Mouse (Mus musculus): ENCODE measurements around the gene Camk2d. TPM values are rescaled to one million over a fixed set of nuclear protein-coding genes. Genes with fewer than 3 reads are reported as not detected.

Gene Camk2d
- total and polyA plus RNA-seq, 3 experiments = 0.07 to 0.35 TPM; not detected in 1

DNA sequence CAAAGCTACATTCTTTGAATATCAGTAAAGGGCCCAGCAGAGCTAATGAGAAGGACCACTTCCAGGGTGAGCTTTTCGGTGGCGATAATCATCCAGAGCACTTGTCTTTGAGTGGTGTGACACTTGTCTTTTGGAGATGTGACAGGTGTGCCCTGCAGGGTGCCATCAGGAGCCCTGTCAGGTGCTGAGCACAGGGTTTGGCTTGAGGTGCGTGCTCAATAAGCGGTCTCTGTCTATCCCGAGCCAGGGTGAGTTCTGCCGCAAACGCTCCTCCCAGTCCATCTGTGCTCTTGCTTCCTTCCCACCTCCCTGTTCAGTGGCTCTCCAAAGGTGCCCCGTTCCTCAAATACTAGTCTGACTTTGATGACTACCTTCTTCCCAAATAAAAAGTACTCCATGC is 35.5 kb downstream of the Camk2d start:
- H3K4me3 ChIP-seq (ENCODE audit: control insufficient read depth in 1 of 2, insufficient read depth in 1 of 2, low read depth in 2 of 2, low read length in 2 of 2) = no peak overlapping the region
- DNase-seq (ENCODE audit: low read depth, low spot score) = no peak
- H3K27me3 ChIP-seq (ENCODE audit: control insufficient read depth in 1 of 2, insufficient read depth in 2 of 2, low read length in 2 of 2) = no peaks in the 10 kb centered on the region
- TF ChIP-seq MYC (IDR thresholded peaks at IDR 0.05; ENCODE audit: low read depth, low read length) (no peak), CTCF (IDR thresholded peaks at IDR 0.05 in 2 of 3, conservative IDR thresholded peaks at IDR 0.05 in 1 of 3; ENCODE audit: control insufficient read depth in 1 of 3, insufficient read depth in 1 of 3, low read depth in 2 of 3, low read length in 3 of 3, poor library complexity in 1 of 3, severe bottlenecking in 1 of 3) (no peak), CHD2 (IDR thresholded peaks at IDR 0.05; ENCODE audit: low read length) (no peak), TAL1 (IDR thresholded peaks at IDR 0.05; ENCODE audit: low read length) (no peak)
- H3K79me2 ChIP-seq (ENCODE audit: control insufficient read depth, insufficient read depth, low read length, poor library complexity) = no peaks in the 10 kb centered on the region
- no peak overlapping the region for H3K9ac ChIP-seq (ENCODE audit: control insufficient read depth, low read depth, low read length, poor library complexity, severe bottlenecking)
- no peaks in the 10 kb centered on the region for H3K9me3 ChIP-seq (replicated peaks; ENCODE audit: insufficient read depth, low read length)
- H3K27ac ChIP-seq (ENCODE audit: control insufficient read depth, low read depth, low read length) = no peak overlapping the region
- no peaks in the 10 kb centered on the region for H3K4me1 ChIP-seq (ENCODE audit: control insufficient read depth in 1 of 2, insufficient read depth in 2 of 2, low read length in 2 of 2)
- no peaks in the 10 kb centered on the region for H3K36me3 ChIP-seq (ENCODE audit: control insufficient read depth in 1 of 2, insufficient read depth in 2 of 2, low read length in 2 of 2)

DNA sequence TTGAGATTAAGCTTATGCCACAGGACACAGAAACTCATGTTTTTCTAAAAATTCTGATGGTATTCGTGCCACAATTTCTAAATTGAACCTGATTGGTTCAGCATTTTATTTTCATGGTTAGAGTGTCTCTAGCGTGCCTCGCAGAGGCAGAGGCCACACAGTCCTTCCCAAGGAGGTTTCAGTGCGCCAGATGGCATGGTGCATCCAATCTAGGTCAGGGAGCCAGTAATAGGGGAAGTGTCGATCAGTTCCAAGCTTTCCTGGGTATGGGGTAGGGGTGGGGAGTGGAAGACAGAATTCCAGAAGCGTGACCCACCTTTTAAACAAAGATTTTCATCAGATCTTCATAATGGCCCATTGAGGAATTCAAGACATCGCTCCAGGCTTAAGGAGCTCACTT is 36.5 kb downstream of the Camk2d start:
- H3K79me2 ChIP-seq (ENCODE audit: control insufficient read depth, insufficient read depth, low read length, poor library complexity) = no peaks in the 10 kb centered on the region
- no peak for TF ChIP-seq MAZ (IDR thresholded peaks at IDR 0.05; ENCODE audit: low read depth, low read length)
- TF ChIP-seq RCOR1 (IDR thresholded peaks at IDR 0.05; ENCODE audit: low read depth, low read length) = no peak
- H3K4me1 ChIP-seq (ENCODE audit: control insufficient read depth in 1 of 2, insufficient read depth in 2 of 2, low read length in 2 of 2) = no peaks in the 10 kb centered on the region

DNA sequence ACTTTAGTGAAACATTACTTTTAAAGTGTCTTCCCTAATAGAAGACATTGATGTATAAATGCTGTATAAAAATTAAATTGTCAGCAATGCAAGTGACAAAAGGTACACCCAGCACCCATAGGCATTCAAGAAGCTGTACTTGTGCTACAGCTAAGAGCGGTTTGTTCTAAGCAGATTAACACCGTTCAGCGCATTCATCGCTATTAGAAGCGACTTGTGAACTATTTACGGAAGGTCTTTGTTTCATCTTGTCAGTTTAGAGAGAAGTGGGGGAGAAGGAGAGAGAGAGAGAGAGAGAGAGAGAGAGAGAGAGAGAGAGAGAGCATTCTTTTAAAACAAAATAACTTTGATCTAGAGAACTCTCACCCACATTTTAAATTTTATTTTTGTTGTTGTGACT is 38.1 kb downstream of the Camk2d start:
- TF ChIP-seq MEF2A (IDR thresholded peaks at IDR 0.05; ENCODE audit: extremely low read depth, insufficient replicate concordance, low read depth, low read length, poor library complexity, severe bottlenecking) (no peak), SMC3 (IDR thresholded peaks at IDR 0.05; ENCODE audit: low read depth, low read length) (no peak), CHD1 (IDR thresholded peaks at IDR 0.05; ENCODE audit: low read depth, low read length) (no peak), MAZ (IDR thresholded peaks at IDR 0.05; ENCODE audit: low read depth, low read length) (no peak), POLR2AphosphoS5 (IDR thresholded peaks at IDR 0.05; ENCODE audit: borderline replicate concordance, low read depth, low read length) (no peak), BHLHE40 (IDR thresholded peaks at IDR 0.05; ENCODE audit: borderline replicate concordance, low read depth, low read length) (no peak), SIN3A (IDR thresholded peaks at IDR 0.05; ENCODE audit: low read length) (no peak), MAFK (IDR thresholded peaks at IDR 0.05; ENCODE audit: borderline replicate concordance, low read depth, low read length) (no peak), JUND (IDR thresholded peaks at IDR 0.05; ENCODE audit: low read depth, low read length) (no peak), NELFE (IDR thresholded peaks at IDR 0.05; ENCODE audit: low read depth, low read length) (no peak), MAX (IDR thresholded peaks at IDR 0.05; ENCODE audit: low read length) (no peak), HCFC1 (IDR thresholded peaks at IDR 0.05; ENCODE audit: low read depth, low read length) (no peak), ELF1 (IDR thresholded peaks at IDR 0.05; ENCODE audit: low read depth, low read length) (no peak), ZMIZ1 (IDR thresholded peaks at IDR 0.05; ENCODE audit: low read depth, low read length) (no peak), POLR2A (IDR thresholded peaks at IDR 0.05; ENCODE audit: control insufficient read depth in 1 of 2, insufficient read depth in 1 of 2, low read depth in 1 of 2, low read length in 2 of 2, poor library complexity in 1 of 2) (no peak), RCOR1 (IDR thresholded peaks at IDR 0.05; ENCODE audit: low read depth, low read length) (no peak), MXI1 (IDR thresholded peaks at IDR 0.05; ENCODE audit: low read depth, low read length) (no peak)
- Histone ChIP-seq H3K4me3 (ENCODE audit: control insufficient read depth in 1 of 2, insufficient read depth in 1 of 2, low read depth in 2 of 2, low read length in 2 of 2) (no peak overlapping the region), H3K36me3 (ENCODE audit: control insufficient read depth in 1 of 2, insufficient read depth in 2 of 2, low read length in 2 of 2) (no peaks in the 10 kb centered on the region), H3K4me1 (ENCODE audit: control insufficient read depth in 1 of 2, insufficient read depth in 2 of 2, low read length in 2 of 2) (no peaks in the 10 kb centered on the region), H3K9me3 (replicated peaks; ENCODE audit: insufficient read depth, low read length) (no peaks in the 10 kb centered on the region), H3K27ac (ENCODE audit: control insufficient read depth, low read depth, low read length) (no peak overlapping the region), H3K9ac (ENCODE audit: control insufficient read depth, low read depth, low read length, poor library complexity, severe bottlenecking) (no peak overlapping the region), H3K27me3 (ENCODE audit: control insufficient read depth in 1 of 2, insufficient read depth in 2 of 2, low read length in 2 of 2) (no peaks in the 10 kb centered on the region), H3K79me2 (ENCODE audit: control insufficient read depth, insufficient read depth, low read length, poor library complexity) (no peaks in the 10 kb centered on the region)
- no peak for DNase-seq (ENCODE audit: low read depth, low spot score)

More for the DNA sequence above, 36.5 kb downstream of the Camk2d start:
- Histone ChIP-seq H3K27ac (ENCODE audit: control insufficient read depth, low read depth, low read length) (no peak overlapping the region), H3K4me3 (ENCODE audit: control insufficient read depth in 1 of 2, insufficient read depth in 1 of 2, low read depth in 2 of 2, low read length in 2 of 2) (no peak overlapping the region), H3K9me3 (replicated peaks; ENCODE audit: insufficient read depth, low read length) (no peaks in the 10 kb centered on the region), H3K27me3 (ENCODE audit: control insufficient read depth in 1 of 2, insufficient read depth in 2 of 2, low read length in 2 of 2) (no peaks in the 10 kb centered on the region), H3K36me3 (ENCODE audit: control insufficient read depth in 1 of 2, insufficient read depth in 2 of 2, low read length in 2 of 2) (no peaks in the 10 kb centered on the region), H3K9ac (ENCODE audit: control insufficient read depth, low read depth, low read length, poor library complexity, severe bottlenecking) (no peak overlapping the region)
- no peak for DNase-seq (ENCODE audit: low read depth, low spot score)

Data from MEL (cell line).